Mouse (Mus musculus) midbrain, embryonic 13.5 days (tissue): Measurements from ENCODE around the gene Slc27a4. TPM values are rescaled to one million over a fixed set of nuclear protein-coding genes. Genes with fewer than 3 reads are reported as not detected.

Experiments used
- ATAC-seq: fragments of 200-750 bp; cut with Nextera tagmentation; 2 replicates; pipeline ENCODE4 v1.8.0; 2017; ENCODE audit warnings: mild to moderate bottlenecking, moderate TSS enrichment, moderate library complexity
- H3K27ac ChIP-seq: fragments of 300-500 bp; sonication (generic); 2 replicates; pipeline ENCODE4 v1.5.1; 2015; ENCODE audit warnings: inconsistent platforms, mild to moderate bottlenecking, moderate library complexity
- H3K27me3 ChIP-seq: fragments of 300-500 bp; sonication (generic); 2 replicates; pipeline ENCODE4 v1.6.1; 2015; ENCODE audit warnings: mild to moderate bottlenecking, inconsistent platforms
- H3K36me3 ChIP-seq: fragments of 300-500 bp; sonication (generic); 2 replicates; pipeline ENCODE4 v1.6.1; 2015; ENCODE audit warnings: mild to moderate bottlenecking, inconsistent platforms
- H3K4me1 ChIP-seq: fragments of 300-500 bp; sonication (generic); replicated peaks from 2 replicates; pipeline ENCODE4 v1.6.1; 2015; ENCODE audit warnings: inconsistent platforms
- H3K4me2 ChIP-seq: fragments of 300-500 bp; sonication (generic); replicated peaks from 2 replicates; pipeline ENCODE4 v1.6.1; 2015; ENCODE audit warnings: moderate library complexity, mild to moderate bottlenecking, inconsistent platforms
- H3K4me3 ChIP-seq: fragments of 300-500 bp; sonication (generic); replicated peaks from 2 replicates; pipeline ENCODE4 v1.5.1; 2015; ENCODE audit warnings: mild to moderate bottlenecking, inconsistent platforms
- H3K9ac ChIP-seq: fragments of 300-500 bp; sonication (generic); replicated peaks from 2 replicates; pipeline ENCODE4 v1.6.1; 2015; ENCODE audit warnings: mild to moderate bottlenecking, inconsistent platforms
- H3K9me3 ChIP-seq: fragments of 300-500 bp; sonication (generic); 2 replicates; pipeline ENCODE4 v1.6.1; 2016; ENCODE audit warnings: mild to moderate bottlenecking, inconsistent platforms
- WGBS: fragments of 180-500 bp; shearing (Covaris S2); methylation state at CpG from one replicate; pipeline ENCODE4 v1.1.7; 2015; 5-methylcytosine and 5-hydroxymethylcytosine counted together
- polyA plus RNA-seq: library from polyadenylated mRNA; unstranded; fragments of >200 nt; fragmentation: Nextera tagmentation; extraction: Ambion mirVana; gene quantifications from 2 replicates; pipeline ENCODE4 v1.2.1, GENCODE M21; 2015

Slc27a4 gene
- polyA plus RNA-seq, 1 experiment from 2014 or later = 32.5 TPM

GRCm38 (mm10) chr2:29827709-29828024 lies 25.2 kb downstream of the Slc27a4 start:
- peaks cover 3% of the 10 kb centered on the region for H3K36me3 ChIP-seq
- peak overlapping the region; percentile 86 for H3K4me2 ChIP-seq
- peak; percentile 12; the same call in 1 of the 2 replicates for ATAC-seq
- 5% methylated on average over 12 of the region's 12 CpGs for WGBS
- H3K9ac ChIP-seq = peak overlapping the region; percentile 77
- H3K4me1 ChIP-seq = peaks cover 20% of the 10 kb centered on the region
- H3K27me3 ChIP-seq = no peaks in the 10 kb centered on the region
- H3K27ac ChIP-seq = 0 out of 2 replicates have a peak overlapping the region, but pooled peaks have one; percentile 65
- H3K9me3 ChIP-seq = no peaks in the 10 kb centered on the region
- H3K4me3 ChIP-seq = peak overlapping the region; percentile 76

- H3K4me1 ChIP-seq = peaks cover 36% of the 10 kb centered on the region
- no peak overlapping the region for H3K27ac ChIP-seq
- peaks cover 14% of the 10 kb centered on the region for H3K36me3 ChIP-seq
- WGBS = 87% methylated on average over 4 of the region's 4 CpGs
- no peaks in the 10 kb centered on the region for H3K9me3 ChIP-seq
- H3K9ac ChIP-seq = no peak overlapping the region; the same call in 1 of the 2 replicates
- no peak for ATAC-seq
- H3K4me3 ChIP-seq = no peak overlapping the region
- no peak overlapping the region for H3K4me2 ChIP-seq
- H3K27me3 ChIP-seq = no peaks in the 10 kb centered on the region
Measured at GRCm38 (mm10) chr2:29831106-29831505, 28.7 kb downstream of the Slc27a4 start.

GRCm38 (mm10) chr2:29833796-29834195 lies 31.4 kb downstream of the Slc27a4 start:
- no peak overlapping the region for H3K4me3 ChIP-seq
- no peak for ATAC-seq

DNA sequence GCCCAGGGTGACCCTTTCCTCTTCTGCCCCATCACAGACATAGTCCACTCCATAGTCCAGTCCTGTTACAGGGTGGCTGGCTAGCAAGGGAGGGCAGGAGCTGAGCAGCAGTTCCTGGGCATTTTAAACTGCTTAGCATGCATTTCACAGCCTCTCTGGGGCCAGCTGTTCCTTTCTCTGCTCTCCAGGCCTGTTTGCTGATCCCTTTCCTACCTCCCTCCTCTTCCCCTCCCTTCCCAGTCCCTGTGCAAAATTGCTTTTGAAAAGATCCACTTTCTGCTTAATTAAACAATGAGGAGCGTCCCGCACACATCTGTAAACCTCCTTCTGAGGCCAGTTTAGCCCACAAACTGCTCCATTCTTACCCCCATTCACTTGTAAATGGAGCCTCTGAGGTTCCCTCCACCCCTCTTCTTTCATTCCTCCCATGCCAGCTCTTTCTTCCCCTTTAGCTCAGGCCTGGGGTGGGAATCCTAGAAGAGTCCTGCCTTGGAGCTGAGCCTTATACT lies 33.0 kb downstream of the Slc27a4 start:
- peak overlapping the region; percentile 19 for H3K4me2 ChIP-seq
- peak; percentile 51 for ATAC-seq
- peak overlapping the region; percentile 89 for H3K27ac ChIP-seq
- 8% methylated on average over 2 of the region's 2 CpGs for WGBS
- peak overlapping the region; percentile 33 for H3K9ac ChIP-seq
- H3K4me3 ChIP-seq = no peak overlapping the region
- peaks cover 14% of the 10 kb centered on the region for H3K36me3 ChIP-seq
- H3K9me3 ChIP-seq = no peaks in the 10 kb centered on the region
- H3K4me1 ChIP-seq = peaks cover 48% of the 10 kb centered on the region
- H3K27me3 ChIP-seq = no peaks in the 10 kb centered on the region

More at GRCm38 (mm10) chr2:29833796-29834195, 31.4 kb downstream of the Slc27a4 start:
- Histone ChIP-seq H3K27me3 (no peaks in the 10 kb centered on the region), H3K27ac (no peak overlapping the region), H3K4me1 (peaks cover 33% of the 10 kb centered on the region), H3K4me2 (no peak overlapping the region), H3K9me3 (no peaks in the 10 kb centered on the region), H3K36me3 (peaks cover 14% of the 10 kb centered on the region), H3K9ac (no peak overlapping the region)
- 98% methylated on average over 5 of the region's 5 CpGs for WGBS

DNA sequence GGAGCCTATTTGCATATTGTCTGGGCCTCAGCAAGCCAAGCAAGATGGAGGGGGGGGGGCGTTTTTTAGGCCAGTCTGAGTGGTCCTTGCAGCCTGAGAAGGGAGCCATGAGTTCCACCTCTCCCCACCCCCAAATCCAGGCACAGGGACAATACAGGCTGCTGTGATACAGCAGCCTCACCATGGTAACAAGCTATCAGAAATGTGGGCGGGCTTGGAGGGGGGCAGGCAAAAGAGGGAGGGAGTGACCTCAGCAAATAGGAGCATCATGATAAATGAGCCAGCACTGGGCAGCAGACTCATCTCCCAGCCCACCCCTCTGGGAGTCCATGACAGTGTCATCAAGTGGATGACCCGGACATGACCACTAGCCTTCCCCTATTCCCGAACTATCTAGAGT lies 37.0 kb downstream of the Slc27a4 start:
- peak overlapping the region; percentile 87 for H3K27ac ChIP-seq
- WGBS = 13% methylated on average over 4 of the region's 4 CpGs
- peaks cover 21% of the 10 kb centered on the region for H3K36me3 ChIP-seq
- no peaks in the 10 kb centered on the region for H3K9me3 ChIP-seq
- H3K27me3 ChIP-seq = peaks cover 8% of the 10 kb centered on the region; the same call in 1 of the 2 replicates
- ATAC-seq = peak; percentile 84
- H3K4me3 ChIP-seq = no peak overlapping the region
- peaks cover 75% of the 10 kb centered on the region for H3K4me1 ChIP-seq
- H3K4me2 ChIP-seq = no peak overlapping the region
- peak overlapping the region; percentile 4; the same call in 1 of the 2 replicates for H3K9ac ChIP-seq

- H3K9me3 ChIP-seq = no peaks in the 10 kb centered on the region
- ATAC-seq = 0 out of 2 replicates have a peak, but pooled peaks have one; percentile 11
- H3K27me3 ChIP-seq = peaks cover 19% of the 10 kb centered on the region
- WGBS = 30% methylated on average over 9 of the region's 9 CpGs
- H3K36me3 ChIP-seq = peaks cover 21% of the 10 kb centered on the region
- H3K4me1 ChIP-seq = peaks cover 68% of the 10 kb centered on the region
- peak overlapping the region; percentile 78 for H3K4me2 ChIP-seq
- H3K4me3 ChIP-seq = peak overlapping the region; percentile 77; the same call in 1 of the 2 replicates
- H3K27ac ChIP-seq = peak overlapping the region; percentile 96
- H3K9ac ChIP-seq = peak overlapping the region; percentile 98
Measured at GRCm38 (mm10) chr2:29843231-29844105, 41.0 kb downstream of the Slc27a4 start.

DNA sequence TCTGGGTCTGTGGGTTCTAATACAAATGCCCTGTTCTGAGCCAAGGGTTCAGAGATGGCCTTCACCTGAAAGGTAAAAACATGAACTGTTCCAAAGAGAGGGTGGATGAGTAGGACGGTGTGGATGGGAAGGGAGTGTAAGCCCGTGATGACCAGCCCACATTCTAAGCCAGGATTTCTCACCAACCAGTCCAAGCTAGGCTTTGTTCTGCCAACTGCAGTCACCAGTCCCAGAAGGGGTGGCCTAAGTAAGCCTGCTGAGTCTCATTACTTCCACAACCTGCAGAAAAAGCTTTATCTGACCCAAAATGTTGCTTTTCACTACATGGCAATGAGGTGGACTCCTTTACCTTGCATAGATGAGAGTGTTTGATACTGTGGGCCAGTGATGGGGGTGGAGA lies 41.7 kb downstream of the Slc27a4 start:
- WGBS = 19% methylated on average over 2 of the region's 2 CpGs
- Histone ChIP-seq H3K9ac (peak overlapping the region; percentile 98), H3K27me3 (peaks cover 19% of the 10 kb centered on the region), H3K9me3 (no peaks in the 10 kb centered on the region), H3K27ac (peak overlapping the region; percentile 96), H3K4me3 (peak overlapping the region; percentile 77), H3K4me2 (peak overlapping the region; percentile 78), H3K4me1 (peaks cover 67% of the 10 kb centered on the region), H3K36me3 (peaks cover 21% of the 10 kb centered on the region)
- ATAC-seq = no peak

DNA sequence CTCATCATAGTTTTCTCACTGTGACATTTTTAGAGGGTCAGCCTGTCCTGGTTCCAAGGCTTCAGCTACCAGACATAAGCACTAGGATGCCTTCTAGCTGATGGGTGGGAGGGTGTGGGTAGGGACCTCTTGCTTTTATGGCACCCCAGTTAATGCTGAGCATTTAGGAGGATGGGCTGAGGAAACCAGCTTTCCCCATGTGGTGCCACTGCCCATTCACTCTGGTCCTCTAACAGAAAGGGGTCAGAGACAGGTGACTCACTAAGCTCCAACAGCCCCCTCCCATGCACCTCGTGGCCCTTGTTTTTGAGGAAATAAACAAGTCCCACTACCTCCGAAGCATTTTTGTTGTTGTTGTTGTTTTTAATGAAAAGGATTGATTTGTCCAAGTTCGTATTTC lies 42.2 kb downstream of the Slc27a4 start:
- peak overlapping the region; percentile 96 for H3K27ac ChIP-seq
- peak overlapping the region; percentile 98 for H3K9ac ChIP-seq
- H3K27me3 ChIP-seq = peaks cover 19% of the 10 kb centered on the region
- H3K9me3 ChIP-seq = no peaks in the 10 kb centered on the region
- WGBS = 7% methylated on average over 3 of the region's 3 CpGs
- ATAC-seq = no peak
- H3K36me3 ChIP-seq = peaks cover 21% of the 10 kb centered on the region
- H3K4me2 ChIP-seq = peak overlapping the region; percentile 78
- H3K4me3 ChIP-seq = peak overlapping the region; percentile 77
- peaks cover 67% of the 10 kb centered on the region for H3K4me1 ChIP-seq

- Histone ChIP-seq H3K9me3 (no peaks in the 10 kb centered on the region), H3K4me1 (peaks cover 62% of the 10 kb centered on the region), H3K4me3 (peak overlapping the region; percentile 77), H3K27ac (peak overlapping the region; percentile 96), H3K36me3 (peaks cover 21% of the 10 kb centered on the region), H3K4me2 (peak overlapping the region; percentile 78), H3K9ac (peak overlapping the region; percentile 98), H3K27me3 (peaks cover 19% of the 10 kb centered on the region)
- under 1% methylated on average over 25 of the region's 25 CpGs for WGBS
- peak; percentile 15; the same call in 1 of the 2 replicates for ATAC-seq
Measured at GRCm38 (mm10) chr2:29845636-29846035, 43.2 kb downstream of the Slc27a4 start.

GRCm38 (mm10) chr2:29846061-29846853 lies 43.8 kb downstream of the Slc27a4 start:
- Histone ChIP-seq H3K27me3 (peaks cover 19% of the 10 kb centered on the region), H3K36me3 (peaks cover 21% of the 10 kb centered on the region), H3K4me1 (peaks cover 56% of the 10 kb centered on the region), H3K4me2 (peak overlapping the region; percentile 78), H3K9me3 (no peaks in the 10 kb centered on the region), H3K9ac (peak overlapping the region; percentile 98), H3K4me3 (peak overlapping the region; percentile 77), H3K27ac (peak overlapping the region; percentile 96)
- WGBS = 2% methylated on average over 46 of the region's 47 CpGs
- ATAC-seq = peak; percentile 62

GRCm38 (mm10) chr2:29846911-29847310 lies 44.5 kb downstream of the Slc27a4 start:
- Histone ChIP-seq H3K4me1 (peaks cover 56% of the 10 kb centered on the region), H3K9me3 (no peaks in the 10 kb centered on the region), H3K4me2 (peak overlapping the region; percentile 78), H3K36me3 (peaks cover 16% of the 10 kb centered on the region), H3K4me3 (peak overlapping the region; percentile 77), H3K27ac (peak overlapping the region; percentile 96), H3K9ac (peak overlapping the region; percentile 98), H3K27me3 (peaks cover 19% of the 10 kb centered on the region)
- ATAC-seq = peak; percentile 13; the same call in 1 of the 2 replicates
- 15% methylated on average over 3 of the region's 3 CpGs for WGBS
